Mouse (Mus musculus) layer of hippocampus, adult 9-10 months (tissue): ENCODE measurements at regions not wholly inside any gene's neighbourhood (a gene's known extent, or its start where the extent isn't known, plus 50 kb on each side); places are given as distances from the start of the nearest gene placed in this dataset.

Source experiments
- DNase-seq: peaks from one replicate; pipeline ENCODE4 v3.0.0; 2022; ENCODE audit warnings: low spot score

DNA sequence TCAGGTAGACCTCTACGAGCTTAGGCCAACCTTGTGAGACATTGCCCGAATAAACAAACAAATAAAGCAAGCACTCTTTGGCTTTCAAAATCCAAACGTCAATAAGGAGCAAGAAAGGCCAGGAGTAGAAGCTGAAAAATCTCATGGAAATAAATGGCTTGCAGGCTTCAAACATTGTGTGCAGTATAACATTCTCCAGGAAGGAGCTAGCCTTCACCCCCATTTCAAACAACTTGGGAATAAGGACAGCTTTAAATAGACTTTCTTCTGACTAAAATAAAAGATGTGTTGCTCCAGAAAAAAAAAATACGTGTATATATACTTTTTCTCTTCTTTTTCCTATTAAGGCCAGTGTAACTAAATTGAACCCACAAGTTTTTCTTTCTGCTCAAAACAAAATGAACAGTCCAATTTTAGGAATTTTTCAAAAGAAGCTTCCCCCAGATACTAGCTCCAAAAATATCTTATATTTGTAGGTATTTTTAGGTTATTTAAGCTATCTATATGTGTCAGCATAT, 196.2 kb upstream of the Arpp21 start:
- DNase-seq = no peak

DNA sequence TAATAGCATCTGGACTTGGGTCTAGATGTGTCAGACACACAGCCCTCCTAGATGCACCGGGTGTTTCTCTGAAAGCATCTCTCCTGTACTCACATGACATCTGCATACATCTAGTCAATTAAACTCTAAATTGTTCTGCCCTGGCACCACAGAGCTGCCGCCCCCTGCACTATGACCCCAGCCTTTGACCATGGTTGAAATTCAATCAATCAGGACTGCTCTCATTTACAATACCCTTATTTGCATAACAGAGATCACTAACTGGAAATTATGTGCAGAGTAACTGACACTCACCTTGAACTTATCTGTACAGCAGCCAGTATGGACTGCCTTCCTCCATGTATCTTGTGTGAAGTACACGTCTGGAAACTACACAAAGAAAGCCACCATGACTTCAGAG, 193.5 kb upstream of the Arpp21 start:
- DNase-seq = no peak

DNA sequence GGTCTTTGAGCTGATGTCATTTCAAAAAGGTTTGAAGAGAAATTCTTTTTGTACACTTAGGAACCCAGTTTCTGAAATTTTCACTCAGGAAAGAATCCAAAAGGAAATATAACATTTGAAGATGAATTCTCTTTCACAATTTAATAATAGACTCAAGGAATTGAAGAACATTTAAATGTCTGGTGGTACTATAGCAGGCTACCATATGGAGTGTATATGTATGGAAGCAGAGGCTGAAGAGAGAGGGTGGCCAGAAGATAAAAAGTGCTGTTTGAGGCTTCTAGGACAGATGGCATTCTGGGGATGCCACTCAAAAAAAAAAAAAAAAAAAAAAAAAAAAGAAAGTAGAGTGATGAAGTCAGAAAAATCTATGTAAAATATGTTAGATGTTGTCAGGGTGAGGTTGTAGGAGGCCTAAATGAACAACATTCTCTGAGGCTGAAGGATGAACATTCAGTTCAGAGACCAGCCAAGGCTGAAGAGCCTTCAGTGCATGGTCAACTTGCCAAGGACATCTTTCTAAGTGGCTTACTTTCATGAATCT, 170.1 kb upstream of the Arpp21 start:
- DNase-seq = no peak

DNA sequence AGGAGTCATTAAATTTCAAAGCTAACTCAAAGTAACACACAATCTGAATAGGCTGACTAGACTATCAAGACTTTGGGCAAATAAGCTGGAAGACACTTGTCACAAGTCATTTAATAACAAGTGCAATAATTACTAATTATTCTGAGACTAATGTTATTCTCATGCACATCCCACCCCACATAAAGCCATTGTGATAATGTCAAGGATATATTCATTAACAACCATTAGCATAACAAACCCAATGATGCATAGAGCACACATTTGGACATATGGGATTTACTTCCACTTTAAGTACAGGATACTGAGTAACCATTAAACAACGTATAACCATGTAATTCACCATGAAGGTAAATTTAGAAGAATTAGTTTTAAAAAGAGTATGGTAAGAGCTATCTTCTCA, 135.0 kb upstream of the Arpp21 start:
- DNase-seq = no peak

DNA sequence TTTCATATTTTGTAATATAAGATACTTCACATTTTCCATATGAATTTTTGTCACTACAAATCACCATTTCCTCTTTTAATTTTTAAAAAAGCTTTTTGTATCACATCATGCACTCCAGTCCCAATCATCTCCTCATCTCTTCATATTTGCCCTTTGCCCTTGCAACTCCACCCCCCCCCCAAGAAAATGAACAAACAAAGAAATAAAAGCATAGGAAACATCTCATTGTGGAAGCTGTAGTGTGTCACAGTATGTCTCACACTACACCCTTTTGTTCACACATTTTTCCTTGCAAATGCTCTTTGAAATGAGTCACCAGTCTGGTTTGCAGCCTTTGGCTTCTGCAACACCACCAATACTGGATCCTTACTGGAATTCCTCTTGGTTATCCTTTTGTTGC, 131.6 kb upstream of the Arpp21 start:
- DNase-seq = no peak

DNA sequence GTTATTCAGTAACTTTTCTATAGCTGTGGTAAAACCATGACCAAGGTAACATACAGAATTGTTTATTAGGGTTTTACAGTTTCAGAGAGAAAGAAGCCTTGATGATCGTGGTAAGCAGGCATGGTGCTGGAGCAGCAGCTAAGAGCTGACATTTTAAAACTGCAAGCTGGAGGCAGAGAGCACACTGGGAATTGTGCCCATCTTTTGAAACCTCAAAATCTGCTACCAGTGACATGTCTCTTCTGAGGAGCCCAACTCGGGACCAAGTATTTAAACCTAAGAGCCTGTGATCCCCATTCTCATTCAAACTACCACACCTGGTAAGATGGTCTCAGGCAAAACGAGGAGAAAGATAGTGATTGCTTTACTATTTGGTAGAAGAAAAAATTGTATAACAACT, 125.6 kb upstream of the Arpp21 start:
- DNase-seq = no peak

DNA sequence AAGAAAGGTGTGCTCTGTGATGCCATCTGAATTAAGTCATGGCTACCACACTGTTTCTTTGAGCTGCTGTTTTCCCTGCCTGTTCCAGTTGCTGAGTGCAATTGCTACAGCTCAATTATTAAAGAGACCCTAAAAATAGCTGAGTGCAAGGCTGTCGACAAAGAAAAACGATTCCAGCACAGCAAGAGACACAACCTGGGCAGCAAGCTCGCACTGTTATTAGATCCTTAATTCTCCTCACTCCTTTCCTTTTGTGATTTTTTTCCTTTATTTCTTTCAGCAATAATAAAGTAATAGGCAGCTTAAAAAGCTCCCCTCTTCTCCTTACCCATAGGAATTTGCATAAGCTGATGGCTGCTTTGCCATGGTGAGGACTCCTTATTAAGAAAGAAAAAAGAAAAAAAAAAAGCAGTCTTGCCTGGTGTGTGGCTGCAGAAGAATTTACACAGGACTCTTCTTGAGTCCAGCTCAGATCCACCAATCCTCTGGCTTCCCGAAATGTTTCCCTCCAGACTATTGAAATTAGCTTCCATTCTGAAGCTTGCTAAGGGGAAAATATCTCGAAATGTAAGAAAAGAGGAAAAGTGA, 123.1 kb upstream of the Arpp21 start:
- no peak for DNase-seq

DNA sequence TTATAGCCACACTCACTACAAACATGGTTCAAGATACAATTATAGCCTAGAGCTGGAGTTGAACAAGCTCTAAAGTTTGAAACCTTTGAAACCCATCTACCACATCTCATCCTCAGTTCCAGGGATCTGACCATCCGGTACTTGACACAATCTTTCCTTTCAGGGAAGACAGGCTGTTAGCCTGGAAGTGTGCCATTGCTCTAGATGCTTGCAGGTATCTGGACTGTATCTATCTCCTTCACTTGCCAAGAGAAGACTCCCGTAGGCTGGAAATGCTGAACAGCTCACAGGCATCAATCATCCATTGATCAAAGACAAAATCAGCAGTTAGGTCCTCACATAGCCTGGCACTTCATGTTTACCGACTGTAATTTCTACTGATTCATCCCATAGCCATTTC, 117.5 kb upstream of the Arpp21 start:
- no peak for DNase-seq

DNA sequence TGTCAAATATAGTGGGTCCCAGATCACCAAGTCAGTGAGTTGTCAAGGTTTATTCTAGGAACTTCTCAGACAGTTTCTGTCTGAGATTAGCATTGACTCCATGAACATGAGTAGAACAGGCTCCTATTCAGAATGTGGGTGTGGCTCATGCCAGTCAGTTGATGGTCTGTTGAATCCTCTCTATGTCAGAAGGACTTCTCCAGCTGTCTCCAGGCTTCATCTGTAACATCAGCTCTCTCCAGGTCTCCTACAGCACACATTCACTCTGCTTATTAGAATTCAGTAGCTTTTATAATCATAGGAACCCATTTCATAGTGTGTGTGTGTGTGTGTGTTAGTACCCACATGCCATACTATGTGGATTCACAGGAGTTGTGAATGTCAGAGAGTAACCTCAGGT, 113.2 kb upstream of the Arpp21 start:
- DNase-seq = no peak

DNA sequence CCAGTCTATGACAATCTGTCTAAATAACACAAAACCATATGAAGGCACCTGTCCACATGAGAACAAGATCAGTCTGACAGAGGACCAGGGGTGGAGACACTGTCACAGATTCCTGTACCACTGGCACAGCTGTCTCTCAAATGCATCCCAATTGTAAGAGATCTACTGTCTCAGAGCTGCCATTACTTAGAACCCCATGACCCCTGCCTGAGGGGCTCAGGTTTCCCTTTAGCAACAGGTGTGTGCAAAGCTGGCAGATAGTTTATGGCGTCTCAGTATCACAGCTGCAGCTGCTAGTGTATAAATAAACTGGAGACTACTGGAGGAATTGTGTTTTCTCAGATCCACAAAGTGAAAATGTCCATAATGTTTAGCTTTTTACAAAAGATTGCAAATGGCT, 109.1 kb upstream of the Arpp21 start:
- DNase-seq = no peak

DNA sequence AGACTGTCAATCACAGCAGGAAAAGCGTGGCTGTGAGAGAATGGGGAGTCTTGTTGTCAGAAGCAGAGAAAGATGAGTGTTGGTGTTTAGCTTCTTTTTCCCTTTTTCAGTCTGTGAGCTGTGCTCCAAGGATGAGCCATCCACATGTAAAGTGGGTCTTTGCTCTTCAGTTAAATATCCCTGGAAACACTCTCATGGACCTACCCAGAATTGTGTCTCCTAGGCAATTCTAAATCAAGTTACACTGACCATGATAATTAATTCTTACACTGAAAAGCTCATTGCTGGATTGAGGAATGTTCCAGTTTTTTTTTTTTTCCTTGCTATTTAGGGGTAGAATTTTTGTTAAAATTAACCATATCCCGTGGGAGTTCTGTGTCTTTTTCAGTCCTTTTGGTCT, 104.6 kb upstream of the Arpp21 start:
- no peak for DNase-seq

DNA sequence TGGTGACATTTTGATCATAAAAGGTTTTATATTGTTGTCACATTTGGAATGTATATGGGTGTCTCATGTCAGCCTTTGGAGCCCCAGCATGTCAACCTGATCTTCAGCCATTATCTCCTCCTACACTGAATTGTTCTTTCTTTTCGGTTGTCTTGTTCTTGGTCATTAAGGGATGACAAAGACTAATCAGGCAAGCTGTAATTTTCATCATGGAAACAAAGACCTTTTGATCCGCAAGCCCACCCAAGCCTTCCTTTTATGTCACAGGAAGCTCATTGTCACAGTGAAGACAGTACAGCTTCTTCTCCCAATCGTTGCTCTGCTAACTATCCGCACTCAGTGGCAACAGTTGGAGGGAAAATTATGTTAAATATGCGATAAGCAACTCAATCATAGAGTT, 84.3 kb upstream of the Arpp21 start:
- DNase-seq = no peak

DNA sequence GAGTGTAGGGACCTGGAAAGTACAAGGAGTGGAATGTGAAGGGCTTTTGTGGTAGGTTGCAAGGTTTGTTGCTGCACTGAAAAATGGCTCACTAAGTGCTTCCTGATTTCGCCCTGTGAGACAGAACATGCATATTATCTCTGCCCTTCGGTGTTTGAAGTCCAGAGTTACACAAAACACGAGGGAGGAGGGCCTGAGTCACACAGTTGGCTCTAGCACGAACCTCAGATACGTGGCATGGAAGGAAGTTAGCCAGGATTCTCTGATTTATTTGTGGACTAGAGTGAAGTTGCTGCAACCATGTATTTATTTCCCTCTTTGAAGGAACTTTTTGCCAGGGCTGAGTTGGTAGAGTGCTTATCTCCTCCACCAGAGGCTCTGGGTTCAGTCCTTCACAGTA, 73.2 kb upstream of the Arpp21 start:
- DNase-seq = no peak

DNA sequence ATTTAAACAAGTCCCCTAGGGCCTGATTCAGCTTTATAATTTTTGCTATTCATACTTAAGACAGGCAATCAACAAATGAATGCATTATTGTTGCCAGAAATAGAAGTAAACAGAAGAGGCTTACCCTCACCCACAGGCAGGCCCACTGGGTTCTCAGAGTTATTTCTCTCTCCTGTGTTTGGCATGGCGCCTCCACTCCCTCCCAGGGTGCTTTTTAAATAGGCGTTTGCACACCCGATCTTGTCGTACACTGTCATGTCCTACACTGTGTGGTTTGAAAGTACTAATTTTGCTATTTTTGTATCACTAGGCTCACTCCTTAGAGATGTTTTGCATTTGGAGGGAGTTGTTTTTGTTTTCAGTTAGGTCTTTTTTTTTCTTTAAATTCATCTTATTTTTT, 72.1 kb upstream of the Arpp21 start:
- no peak for DNase-seq

DNA sequence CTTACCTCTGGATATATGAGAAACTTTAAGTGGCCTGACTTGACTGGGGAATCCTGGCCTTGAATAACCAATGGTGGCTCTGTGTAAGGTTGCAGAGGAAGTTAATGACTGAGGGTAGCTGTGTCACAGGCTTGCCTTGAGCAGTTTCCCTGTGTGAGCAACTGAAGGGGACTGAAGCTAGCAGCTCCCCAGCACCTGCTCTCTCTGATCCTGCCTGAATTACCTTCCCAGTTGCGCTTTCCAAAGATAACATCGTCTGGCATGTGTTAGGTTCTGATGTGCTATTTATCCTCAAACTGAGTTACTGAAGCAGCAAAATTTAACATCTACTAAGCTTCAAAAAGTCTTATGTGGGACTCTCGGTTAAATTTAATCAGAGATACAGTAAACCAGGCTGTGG, 56.1 kb upstream of the Arpp21 start:
- DNase-seq = no peak
